Mouse (Mus musculus) left cerebral cortex, adult 8-10 months (tissue): ENCODE measurements around the gene Hlcs. TPM values are rescaled to one million over a fixed set of nuclear protein-coding genes. Genes with fewer than 3 reads are reported as not detected.

ENCODE experiments used
- DNase-seq, 2 experiments: peaks; one replicate each; pipeline ENCODE4 v3.0.0; 2022; ENCODE audit warnings: low spot score in 2 of 2
- total RNA-seq, 4 experiments: library from RNA; stranded (reverse); gene quantifications; 2 replicates each; pipeline ENCODE4 v1.2.4; 2022

Gene Hlcs
- total RNA-seq, 4 experiments from 2014 or later = 18.8 to 22.9 (median 21.6) TPM

DNA sequence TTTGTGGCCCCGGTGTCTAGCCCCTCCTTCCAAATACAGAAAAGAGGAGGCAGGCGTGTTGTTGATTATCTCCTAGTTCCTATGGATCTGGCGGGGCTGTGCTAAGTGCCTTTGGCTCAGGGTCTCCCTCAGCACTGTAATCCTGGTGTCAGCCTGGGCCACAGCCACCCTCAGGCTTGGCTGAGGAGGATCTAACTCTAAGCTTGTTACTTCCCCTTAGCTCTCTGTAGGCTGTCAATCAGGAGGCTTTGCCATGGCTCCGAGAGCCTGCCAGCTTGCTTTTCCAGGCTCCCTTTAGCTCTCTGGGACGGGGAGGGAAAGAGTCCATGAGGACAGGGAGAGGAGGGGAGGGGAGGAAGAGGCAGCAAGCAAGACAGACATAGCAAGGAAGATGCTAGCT, 148.4 kb downstream of the Hlcs start:
- DNase-seq = no peak

DNA sequence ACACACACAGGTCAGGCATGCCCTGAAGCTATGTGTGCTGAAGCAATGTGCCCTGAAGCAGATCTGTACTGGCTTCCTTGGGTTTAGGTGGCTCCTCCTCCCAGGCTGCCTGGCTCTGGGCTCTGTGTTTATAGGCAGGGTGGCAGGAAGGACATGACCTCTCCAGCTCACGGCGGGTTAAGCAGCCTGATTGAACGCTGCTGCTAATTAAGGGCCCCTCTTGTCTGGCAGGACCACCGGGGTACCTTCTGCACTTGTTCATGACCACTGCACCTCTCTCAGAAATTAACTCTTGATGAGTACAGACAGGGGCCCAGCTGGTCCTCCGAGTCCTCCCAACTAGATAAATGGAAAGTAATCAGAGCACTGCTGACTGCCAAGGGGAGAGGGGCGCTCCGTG, 149.1 kb downstream of the Hlcs start:
- DNase-seq = no peak

DNA sequence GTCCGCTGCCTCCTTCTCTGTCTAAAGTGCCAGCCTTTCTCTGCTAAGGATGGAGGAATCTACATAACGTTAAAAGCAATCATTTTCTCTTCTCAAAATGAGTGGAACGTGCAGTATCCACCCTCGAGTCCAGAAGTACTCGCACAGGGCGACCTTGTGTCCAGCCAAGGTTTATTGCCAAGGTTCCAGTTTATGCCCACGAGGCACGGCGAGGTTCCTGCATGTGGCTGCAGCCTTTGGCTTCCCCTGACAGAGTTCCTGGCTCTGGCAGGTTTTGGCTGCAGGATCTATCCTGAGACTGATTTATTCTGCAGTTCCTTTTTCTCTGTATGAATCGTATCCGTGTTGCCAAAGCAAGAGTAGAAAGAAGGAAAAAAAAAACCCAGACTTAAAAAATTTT, 150.3 kb downstream of the Hlcs start:
- no peak for DNase-seq

DNA sequence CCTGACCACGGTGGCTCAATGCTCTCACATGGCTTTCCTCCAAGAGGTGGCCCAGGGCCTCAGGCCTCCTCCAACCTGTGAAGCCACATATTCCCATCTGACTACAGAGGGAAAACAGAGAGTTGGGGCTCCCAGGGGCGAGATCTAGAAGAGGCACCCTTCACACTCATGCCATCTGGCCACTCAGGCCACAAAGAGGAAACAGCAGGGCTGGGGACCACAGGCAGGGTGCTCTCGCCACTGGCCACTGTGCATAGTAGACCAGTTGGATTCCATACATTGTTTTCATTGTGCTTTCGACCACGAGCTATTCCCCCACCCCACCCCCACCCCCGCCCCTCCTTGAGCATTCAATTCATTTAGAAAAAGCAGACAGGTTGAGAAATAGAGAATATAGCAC, 151.4 kb downstream of the Hlcs start:
- DNase-seq = no peak

DNA sequence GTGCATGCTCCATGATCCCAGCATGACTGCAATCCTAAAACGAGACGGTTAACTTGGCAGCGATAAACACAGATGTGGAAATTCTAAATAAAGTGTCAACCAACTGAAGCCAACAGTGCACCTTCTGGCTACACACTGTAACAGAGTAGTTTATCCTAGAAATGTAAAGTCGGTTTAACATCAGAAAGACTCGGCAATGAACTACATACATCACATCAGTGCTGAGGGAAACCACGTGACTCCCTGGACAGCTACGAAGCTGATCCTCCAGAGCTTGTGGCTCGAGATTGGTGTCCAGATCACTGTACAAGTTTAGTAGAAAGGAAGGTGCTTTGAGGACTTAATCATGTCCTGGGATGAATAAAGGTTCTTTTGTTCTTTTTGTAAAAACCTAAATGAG, 155.6 kb downstream of the Hlcs start:
- DNase-seq = no peak

DNA sequence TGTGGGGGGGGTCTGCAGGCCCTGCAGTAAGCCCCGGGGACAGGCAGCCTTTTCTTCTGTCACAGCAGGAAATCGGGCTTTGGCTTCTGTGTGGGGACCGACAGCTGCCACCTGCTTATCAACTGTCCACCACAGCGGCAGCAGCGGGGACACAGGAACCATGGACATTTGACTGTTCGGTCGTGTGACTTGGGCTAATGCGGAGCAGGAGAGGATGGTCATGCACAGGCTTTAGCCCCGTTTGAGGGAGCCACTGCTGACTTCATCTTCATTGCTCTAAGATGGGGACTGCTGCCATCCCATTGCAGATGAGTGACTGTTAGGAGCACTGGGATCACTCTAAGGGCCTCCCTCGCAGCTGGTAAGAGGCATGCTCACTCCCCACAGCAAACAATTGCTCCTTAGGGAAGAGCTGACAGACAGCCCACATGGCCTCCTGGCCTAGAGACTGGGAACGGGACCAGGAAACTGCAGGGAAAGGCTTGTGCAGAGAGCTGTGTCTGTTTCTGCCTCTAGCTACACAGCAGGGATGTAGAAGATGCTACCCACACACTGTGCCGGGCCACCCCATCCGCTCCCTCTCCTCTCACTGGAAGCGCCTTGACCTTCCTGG, 158.2 kb downstream of the Hlcs start:
- peak in 1 of 2 experiments; percentile 23 for DNase-seq

DNA sequence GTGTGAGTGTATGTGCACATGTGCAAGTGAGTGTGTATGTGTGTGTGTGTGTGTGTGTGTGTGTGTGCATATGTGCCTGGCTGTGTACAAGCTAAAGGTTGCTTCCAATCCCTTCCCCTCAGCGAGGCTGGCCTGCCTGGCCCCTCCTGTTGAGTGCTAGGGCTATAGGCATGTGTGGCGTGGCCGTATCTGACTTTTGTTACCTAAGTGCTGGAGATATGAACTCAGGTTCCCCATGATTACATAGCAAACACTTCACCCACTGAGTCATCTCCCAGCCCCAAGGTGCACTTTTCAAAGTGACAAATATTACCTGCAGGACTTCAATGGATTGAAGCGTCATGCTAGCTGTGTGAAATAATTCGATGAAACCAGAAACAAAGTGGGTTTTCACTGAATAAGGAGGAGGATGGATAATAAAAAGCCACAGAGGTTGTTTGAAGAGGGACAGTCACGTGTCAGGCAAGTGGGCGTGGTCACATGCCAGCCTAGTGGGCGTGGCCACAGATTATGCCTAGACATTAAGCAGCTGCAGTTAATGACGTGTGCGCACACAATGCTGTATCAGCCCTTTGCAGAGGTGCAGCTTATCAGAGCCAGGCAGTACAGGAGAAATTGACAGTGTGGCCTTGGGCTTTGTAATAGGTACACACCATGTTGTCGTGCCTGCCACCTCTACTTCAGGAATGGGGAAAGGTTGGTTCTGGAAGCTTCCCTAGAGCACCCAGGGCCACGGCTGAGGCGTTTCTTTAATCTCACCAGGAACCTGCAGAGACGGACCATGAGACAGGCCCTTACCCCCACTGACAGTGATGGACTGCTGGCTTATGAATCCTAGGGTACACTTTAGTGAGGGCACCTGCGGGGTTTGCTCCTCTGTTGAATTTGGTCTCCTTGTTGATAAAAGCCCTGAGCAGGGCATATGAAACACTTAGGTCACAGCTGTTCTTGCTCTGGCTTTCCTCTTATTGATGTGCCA, 163.0 kb downstream of the Hlcs start:
- DNase-seq = no peak

DNA sequence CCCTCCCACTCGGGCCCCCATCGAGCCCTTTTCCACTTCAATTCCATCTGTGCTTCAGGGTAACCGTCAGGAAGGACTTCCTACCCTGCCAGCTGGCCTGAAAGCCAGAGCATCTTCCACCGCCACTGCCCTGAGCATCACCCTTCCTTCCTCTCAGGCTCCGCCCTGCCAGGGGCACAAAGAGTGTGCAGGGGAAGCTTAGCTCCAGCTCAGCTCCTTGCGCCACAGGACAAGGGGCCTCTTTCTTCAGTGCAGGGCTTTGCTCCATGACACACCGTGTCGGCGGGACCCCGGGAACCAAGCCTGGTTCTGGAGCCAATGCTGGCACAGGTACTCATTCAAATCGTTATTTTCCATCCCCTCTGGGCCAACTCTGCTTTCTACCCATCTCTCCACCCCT, 165.2 kb downstream of the Hlcs start:
- no peak for DNase-seq

DNA sequence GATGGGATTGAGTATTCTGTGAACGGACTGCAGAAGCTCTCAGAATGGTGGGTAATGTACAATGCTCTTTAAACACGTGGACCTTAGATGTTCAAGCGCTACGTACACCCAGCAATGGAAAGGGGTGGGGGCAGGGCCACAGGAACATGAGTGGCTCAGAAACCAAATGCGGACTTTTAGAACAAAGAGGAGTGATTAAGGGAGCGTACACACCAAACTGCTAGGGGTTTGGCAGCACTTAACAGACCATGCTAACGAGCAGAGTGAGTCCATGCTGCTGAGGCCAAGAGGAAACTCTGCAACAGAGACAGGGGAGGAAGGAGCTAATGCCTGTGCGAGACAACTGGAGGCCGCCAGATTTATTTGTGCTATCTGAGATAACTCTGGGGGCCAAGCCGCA, 170.0 kb downstream of the Hlcs start:
- DNase-seq = no peak

DNA sequence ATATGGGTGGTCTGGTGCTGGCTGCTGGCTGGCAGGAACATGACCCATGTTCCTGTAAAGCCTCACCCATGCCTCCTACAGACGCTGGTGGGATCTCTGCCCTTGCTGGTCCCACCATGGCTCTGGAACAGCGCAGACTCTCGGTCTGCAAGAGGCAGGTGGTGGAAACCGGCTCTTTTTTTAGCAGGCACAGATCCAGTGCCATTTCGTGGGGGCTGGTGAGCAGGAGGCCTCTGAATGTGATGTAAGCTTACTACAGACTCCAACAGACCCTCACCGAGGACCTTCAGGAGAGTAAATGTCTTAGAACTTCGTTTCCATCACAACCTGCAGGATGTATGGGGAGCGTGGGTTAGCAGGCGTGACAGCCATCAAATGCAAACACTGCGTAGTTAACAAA, 172.6 kb downstream of the Hlcs start:
- no peak for DNase-seq

DNA sequence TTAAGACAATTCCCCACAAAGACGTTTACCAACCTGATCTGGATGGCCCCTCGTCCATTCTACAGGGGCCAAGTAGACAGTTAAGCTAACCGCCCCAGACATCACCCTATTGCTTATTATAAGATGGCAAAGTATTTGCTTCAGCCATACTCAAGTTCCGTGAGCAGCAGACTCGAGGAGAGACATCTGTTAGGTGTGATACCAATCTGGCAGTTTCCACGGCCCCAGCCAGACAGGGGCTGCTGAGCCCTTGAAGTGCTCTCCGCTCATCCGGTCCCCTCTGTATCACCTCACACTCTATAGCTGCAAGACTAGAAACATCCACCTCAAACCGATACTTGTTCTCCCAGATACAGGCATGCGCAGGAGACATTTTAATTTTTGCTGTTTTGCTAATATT, 179.2 kb downstream of the Hlcs start:
- DNase-seq = no peak

DNA sequence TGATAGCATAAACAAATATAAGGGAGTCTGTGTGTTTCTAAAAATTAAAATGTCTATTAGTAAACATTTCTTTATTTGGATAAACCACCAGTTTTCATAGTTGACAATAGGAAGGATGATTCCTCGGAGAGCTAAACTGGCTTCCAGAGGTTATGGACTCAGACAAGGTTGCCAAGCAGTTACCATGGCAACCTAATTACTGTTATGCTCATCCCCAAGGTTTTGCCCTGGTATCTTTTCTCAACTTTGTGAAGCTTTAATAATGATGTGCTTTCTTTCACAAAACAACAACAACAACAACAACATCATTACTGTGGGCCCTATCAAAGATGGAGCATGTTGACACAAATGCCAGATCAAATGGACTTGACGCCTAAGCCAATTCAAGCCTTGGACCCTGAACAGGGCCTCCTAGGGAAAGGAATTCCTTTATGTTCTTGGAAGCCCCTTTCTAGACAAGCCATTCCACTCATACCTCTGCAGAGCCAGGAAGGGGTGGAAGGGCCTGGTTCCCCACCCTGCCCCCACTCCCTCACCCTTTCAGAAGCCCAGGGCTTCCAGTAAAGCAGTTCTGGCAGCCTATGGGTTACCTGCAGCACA, 185.0 kb downstream of the Hlcs start:
- no peak for DNase-seq

DNA sequence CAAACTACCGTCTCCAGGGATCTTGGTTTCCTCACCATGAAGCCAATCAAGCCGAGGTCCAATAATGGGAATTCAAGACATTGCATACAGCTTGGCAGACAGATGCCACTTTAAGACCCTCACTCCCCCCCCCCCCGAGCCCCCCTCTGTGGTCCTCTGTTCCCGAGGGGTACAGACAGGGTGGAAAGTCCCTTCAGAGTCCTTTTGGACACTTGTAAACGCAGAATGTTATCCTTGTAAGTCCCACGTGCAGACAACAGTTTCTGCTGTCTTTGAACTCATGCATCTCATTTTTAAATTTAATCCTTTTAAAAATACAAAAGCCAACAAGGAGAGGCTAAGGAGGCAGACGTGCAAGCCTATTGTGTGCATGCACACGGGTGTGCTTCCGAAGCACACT, 187.2 kb downstream of the Hlcs start:
- no peak for DNase-seq

DNA sequence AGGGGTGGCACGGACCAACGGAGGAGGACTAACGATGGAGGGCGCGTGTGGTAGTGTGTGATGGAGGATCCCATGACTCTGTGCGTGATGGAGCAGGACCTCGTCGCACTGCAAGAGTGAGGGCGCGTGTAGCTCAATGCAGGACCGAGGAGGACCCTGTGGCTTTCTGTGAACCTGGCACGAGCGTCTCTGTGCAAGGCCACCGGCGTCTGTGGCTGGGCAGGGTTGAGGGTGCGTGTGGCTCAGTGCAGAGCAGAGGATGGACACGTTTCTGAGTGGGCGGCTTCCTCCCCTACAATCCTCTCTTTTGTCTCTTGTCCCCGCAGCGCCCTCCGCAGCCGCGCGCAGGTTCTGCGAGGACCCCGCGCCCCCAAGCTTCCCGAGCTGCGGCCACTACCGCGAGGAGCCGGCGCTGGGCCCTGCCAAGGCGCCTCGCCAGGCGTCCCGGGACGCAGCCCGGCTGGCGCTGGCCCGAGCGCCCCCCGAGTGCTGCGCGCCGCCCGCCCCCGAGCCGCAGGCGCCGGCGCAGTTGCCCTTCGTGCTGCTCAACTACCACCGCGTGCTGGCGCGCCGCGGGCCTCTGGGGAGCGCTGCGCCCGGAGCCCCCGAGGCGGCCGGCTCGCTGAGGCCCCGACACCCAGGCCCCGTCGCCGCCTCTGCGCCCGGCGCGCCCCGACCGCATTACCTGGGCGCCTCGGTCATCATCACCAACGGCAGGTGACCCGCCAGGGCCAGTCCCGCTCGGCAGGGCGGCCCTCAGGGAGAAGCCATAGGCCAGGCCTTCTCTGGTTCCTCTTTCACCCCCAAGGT, 188.0 kb downstream of the Hlcs start:
- peak in 1 of 2 experiments; percentile 9 for DNase-seq

DNA sequence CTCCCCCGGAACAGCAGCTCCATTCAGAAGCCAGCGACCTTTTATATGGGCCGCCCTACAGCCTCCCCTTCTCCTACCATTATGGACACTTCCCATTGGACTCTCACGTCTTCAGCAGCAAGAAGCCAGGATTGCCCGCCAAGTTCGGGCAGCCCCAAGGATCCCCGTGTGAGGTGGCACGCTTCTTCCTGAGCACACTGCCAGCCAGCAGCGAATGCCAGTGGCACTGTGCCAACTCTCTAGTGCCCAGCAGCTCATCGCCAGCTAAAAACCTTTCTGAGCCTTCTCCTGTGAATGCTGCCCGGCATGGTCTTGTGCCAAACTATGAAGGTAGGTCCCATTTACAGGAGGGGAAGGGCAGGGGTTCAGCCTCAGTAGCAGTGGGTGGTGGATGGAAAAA, 190.1 kb downstream of the Hlcs start:
- no peak for DNase-seq

DNA sequence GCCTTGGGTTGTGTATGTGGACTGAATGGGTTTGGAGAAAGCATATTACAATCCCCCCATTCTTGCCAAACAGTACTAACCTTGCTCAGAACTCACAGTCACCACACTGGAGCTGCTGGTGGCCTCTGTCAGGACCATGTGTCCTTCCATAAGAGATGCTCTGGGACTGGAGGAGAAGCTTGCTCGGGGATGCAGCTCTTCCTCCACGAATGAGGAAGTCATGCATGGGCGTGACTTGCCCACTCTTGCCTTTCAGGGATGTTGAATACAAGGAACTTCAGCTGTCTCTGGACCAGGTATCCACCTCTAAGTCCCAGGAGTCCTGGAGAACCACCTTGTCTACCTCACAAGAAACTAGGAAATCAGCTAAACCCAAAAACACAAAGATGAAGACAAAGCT, 191.0 kb downstream of the Hlcs start:
- no peak for DNase-seq

DNA sequence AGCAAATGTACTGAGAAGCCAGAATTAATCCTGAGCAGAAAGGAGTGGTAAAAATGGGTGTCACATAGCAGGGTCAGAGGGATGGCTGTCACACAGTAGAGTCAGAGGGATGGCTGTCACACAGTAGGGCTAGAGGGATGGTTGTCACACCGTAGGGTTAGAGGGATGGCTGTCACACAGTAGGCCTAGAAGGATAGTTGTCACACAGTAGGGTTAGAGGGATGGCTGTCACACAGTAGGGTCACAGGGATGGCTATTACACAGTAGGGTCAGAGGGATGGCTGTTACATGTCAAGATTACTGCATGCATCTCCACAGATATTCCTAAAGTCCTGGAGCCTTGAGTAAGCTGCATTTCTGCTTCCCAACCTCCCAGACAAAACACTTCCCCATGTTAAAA, 195.0 kb downstream of the Hlcs start:
- no peak for DNase-seq

DNA sequence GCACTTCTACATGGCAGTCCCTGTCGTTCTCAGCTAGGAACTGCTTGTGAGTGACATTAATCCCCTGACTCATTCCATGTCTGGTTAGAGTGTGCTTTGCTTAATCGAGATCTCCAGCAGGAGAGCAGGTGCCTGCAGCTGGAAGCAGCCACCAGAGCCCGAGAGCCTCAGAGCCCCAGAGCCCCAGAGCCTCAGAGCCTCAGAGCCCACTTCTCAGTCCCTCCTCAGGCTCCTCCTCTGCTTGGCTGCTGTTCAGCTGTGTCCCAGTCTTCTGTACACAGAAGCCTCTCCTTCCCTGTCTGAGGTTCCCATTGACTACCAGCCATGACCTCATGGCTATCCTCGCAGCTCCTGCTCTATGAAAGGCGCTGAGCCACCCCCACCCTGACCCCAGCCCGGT, 196.0 kb downstream of the Hlcs start:
- no peak for DNase-seq

DNA sequence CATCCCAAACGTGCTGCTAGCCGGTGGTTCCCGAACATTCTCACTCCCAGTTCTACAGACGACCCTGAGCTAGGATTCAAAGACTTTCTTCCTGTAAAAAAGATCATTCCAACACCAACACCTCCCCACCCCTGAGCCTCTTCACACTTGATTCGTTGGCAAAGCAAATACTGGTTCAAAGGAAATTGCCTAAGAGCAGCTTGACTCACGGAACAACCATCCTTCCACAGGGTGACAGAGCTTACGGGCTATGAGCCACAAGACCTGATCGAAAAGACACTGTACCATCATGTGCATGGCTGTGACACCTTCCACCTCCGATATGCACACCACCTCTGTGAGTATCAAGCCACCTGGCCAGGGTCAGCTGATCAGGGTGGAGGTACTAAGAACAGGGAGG, 198.7 kb downstream of the Hlcs start:
- no peak for DNase-seq

DNA sequence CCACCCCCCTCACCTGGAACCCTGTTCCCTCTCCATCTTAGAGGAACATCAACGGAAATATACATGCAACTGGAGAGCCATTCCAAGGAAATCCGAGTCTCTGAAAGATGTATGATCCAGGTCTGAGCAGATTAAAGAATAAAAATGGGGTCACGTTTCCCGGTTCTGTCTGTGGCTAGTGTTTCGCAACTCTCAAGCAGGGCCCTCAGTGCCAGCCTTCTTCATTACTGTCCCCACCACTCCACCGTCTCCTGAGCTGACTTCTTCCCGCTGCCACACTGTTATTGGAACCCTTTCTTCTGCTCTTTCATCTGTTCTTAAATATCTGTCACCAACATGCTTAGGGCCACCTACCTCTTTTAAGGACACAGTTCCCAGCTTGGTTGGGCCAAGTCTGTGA, 200.2 kb downstream of the Hlcs start:
- no peak for DNase-seq

DNA sequence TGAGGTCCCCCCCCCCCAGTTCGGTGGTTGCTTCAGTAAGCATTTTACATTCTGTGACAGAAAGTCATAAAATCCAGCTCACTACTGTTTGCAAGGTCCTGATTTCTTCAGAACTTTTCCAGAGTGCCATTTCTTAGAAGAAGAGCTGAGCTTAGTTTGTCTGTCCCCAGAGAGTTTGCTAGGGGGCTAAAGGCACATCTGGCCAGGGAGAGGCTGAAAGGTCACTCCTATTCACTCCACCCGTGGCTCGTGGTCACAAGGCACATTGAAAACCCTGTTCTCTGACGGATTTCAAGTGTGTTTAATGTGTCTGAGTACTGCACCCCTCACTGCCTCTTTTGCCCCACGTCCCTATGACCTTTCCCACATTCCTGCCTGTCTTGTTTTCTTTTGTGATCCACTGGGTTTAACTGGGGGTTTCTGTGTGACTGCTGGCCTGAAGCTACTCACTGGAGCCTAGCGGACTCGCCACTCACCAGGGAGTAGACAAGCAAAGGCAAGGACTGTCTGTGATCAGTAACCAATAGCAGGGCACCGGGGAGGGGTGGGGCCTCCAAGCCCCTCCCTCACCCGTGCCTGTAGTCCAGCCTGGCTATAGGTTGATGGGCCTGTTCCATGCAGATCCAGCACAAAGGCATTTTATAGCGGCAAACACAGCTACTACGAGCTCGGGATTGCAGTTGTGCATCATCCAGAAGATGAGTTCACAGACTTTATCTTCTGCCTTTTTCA, 215.5 kb downstream of the Hlcs start:
- DNase-seq = no peak
